Mouse (Mus musculus) frontal cortex, postnatal 14 days (tissue): Measurements from ENCODE around the gene Arih2.
"Not testable (repeated sequence)": the region's sequence is repeated elsewhere in the genome, so short reads cannot be mapped to it uniquely, and the experiment has no call there.

ENCODE experiments used
- DNase-seq, 2 experiments: peaks; one replicate each; pipeline ENCODE4 v3.0.0; 2022; ENCODE audit warnings: low spot score in 2 of 2

Arih2 gene

GRCm38 (mm10) chr9:108649561-108650440, 615 bp upstream of the Arih2 start:
- no peak for DNase-seq

DNA sequence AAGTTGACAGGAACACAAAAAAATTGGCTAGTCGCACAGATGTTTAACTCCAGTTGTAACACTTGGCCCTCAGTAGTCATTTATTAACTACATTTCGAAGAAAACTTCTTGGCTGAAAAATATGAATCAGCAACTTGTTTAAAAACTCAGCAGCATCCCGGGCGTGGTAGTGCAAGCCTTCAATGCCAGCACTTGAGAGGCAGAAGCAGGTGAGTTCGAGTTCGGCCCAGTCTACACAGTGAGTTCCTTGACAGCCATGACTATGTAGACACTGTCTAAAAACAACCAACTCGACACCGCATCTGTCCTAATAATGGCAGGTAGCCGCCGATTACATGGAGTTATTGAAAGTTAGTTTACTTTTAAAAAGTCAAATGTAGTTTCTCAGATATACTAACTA, 1.0 kb downstream of the Arih2 start:
- no peak for DNase-seq

- no peak for DNase-seq
Observed at GRCm38 (mm10) chr9:108639825-108640224, 9.4 kb downstream of the Arih2 start.

DNA sequence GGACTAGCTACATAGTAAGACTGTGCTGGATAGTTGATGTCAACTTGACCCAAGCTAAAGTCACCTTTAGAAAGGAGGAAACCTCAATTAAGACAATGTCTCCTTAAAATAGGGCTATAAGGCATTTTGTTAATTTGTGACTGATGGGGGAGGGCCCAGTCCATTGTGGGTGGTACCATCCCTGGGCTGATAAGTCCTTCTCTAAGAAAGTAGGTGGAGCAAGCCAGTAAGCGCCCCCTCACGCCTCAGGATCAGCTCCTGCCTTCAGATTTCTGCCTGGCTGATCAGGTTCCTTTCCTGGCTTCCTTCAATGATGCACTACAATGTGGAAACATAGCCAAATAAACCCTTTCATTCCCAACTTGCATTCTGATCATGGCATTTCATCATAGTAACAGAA, 13.8 kb downstream of the Arih2 start:
- no peak for DNase-seq

DNA sequence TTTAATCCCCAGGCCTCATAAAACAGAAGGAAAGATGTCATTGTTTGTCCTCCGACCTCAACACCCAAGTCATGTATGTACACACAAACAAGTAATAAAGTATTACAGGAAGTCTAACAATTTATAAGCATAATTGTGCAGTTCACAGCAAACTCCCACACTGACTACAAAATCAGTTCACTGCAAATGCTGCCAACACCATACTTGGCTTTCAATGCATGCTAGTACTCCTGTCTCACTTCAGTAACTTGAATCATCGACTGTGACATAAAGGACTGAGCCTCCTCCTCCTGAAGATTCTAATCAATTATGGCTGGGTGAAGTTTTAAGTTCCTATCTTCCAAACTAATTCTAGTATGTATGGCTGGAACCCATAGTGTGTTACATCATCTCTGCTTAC, 15.3 kb downstream of the Arih2 start:
- DNase-seq, result no peak

DNA sequence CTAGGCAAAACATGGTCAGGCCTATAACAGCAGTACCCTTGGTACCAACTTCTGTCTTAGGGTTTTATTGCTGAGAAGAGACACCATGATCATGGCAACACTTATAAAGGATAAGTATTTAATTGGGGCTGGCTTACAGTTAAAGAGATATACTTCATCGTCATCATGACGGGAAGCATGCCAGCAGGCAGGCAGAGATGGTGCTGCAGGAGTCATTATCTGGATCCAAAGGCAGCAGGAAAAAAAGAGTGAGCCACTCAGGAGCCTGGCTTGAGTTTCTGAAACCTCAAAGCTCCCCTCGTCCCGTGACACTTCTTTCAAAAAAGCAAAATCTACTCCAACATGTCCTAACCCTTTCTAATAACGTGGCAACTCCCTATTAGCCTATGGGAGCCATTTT, 16.8 kb downstream of the Arih2 start:
- DNase-seq, result no peak

DNA sequence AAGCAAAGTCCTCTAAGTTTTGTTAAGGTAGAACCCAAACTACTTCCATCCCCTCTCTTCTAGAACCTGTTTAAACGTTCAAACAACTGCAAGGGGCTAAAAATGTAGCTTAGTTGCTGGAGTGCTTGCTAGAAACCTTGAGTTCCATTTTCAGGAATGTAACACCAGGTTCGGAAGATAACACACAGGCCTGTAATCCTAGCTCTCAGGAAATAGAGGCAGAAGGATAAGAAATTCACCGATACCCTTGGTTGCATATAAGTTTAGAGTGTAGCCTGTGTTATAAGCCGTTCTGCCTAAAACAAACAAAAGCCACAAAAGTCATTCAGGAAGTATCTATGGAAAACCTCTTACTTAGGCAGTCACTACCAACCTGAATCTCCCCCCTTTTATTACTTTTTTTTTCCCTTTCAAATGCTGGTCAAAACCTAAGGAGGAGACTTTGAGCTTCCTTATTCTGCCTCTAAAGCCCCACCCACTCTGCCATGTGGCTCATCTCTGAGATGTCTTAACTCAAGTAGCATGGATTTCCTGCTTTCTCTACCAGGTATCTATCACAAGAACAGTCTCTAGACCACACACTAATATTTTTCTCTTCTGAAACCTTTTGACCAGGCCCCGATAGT, 17.4 kb downstream of the Arih2 start:
- no peak for DNase-seq

DNA sequence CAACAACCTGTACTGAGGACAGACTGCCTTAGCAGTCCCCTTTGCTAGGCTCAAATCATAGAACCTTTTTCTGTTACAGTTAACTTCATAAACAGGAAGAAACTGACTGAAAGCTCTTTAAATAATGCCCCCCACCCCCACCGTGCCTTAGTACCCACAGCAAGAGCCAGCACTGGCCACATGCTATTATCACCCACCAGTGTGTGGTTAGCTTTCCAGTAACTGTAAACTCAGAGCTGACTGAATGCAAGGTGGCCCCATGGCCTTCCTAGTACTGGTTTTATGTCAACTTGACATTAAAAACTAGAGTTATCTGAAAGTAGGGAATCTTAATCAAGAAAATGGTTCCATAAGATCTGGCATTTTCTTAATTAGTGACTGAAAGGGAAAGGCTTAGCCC, 18.5 kb downstream of the Arih2 start:
- DNase-seq, result no peak

DNA sequence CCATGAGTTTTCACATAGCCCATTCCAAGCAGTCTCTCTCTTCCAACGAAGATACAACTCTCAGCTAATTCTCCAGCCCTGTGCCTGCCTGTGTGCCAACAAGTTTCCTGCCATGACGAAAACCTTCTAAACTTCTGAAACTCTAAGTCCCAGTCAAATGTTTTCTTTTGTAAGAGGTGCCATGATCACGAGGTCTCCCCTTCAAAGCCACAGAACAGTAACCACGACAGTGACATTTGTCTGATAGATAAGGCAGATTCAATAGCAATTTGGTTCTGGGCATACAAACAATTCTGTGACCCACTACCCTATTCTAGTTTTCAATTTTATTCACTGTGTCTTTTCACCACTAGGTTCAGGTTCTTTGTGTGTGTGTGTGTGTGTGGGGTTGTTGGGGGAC, 21.0 kb downstream of the Arih2 start:
- no peak for DNase-seq

- no peak for DNase-seq
Observed at GRCm38 (mm10) chr9:108626498-108626897, 22.7 kb downstream of the Arih2 start.

DNA sequence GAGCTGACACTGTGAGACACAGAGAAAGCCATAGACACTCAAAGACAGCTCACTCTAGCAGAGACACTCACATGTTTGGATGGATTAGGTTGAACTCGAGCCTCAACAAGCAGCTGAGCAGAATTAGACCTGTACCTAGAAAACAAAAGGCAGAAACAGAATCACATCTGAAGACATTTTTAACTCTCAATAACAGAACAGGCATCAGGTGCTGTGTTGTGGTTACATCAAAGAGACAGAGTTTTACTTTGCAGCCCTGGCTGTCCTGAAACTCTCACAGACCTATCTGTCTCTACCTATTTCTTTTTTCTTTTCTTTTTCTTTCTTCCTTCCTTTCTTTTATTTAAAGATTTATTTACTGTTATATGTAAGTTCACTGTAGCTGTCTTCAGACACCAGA, 31.9 kb downstream of the Arih2 start:
- DNase-seq, result no peak

DNA sequence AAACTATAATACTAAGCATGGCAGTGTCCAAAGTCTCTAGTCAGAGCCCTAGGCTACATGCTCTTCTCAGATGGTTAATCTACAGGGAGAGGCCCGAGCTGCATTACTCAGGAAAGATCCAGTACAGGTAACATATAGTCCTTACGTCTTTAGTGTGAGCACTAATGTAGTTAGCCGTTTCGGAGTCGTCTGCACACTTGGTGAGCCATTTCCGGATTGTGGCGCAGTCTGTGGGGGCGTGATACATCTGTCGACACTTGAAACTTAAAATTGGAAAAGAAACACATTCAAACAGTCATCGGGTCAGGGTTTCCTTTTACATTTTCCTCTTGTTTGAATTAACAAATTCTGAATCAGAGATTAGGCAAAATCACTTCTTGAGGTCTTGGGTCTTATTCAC, 37.7 kb downstream of the Arih2 start:
- no peak for DNase-seq

DNA sequence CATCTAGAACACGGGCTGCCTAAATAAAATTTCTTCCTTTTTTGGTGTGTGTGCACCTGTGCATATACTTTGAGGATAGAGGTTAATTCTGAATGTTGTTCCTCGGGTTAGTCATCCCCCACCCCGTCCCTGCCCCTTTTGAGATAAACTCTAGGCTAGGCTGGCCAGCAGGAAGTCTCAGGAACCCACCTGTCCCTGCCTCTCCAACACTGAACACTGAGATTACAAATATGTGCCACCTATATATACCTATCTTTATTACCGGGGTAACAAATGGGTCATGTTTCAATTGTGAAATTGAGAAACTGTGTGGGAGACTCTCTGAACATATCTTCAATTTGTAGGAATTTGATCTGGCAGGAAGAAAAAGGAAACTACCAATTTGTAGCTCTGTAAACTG, 40.3 kb downstream of the Arih2 start:
- no peak for DNase-seq

DNA sequence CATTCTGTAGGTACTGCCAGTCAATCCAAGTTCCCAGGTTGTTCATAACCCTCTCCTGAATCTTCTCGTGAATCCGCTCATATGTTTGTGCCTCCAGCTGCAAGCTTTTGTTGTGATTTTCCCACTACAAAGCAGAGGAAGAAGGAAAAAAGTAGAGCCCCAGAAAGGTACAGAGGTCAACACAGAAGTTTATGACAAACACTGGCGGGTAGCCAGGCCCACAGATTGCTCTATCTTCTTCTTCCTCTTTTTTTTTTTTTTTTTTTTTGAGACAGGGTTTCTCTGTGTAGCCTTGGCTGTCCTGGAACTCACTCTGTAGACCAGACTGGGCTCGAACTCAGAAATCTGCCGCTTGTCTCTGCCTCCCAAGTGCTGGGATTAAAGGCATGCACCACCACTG, 41.3 kb downstream of the Arih2 start:
- not testable (repeated sequence) for DNase-seq

GRCm38 (mm10) chr9:108601986-108602385, 47.2 kb downstream of the Arih2 start:
- DNase-seq, result no peak

DNA sequence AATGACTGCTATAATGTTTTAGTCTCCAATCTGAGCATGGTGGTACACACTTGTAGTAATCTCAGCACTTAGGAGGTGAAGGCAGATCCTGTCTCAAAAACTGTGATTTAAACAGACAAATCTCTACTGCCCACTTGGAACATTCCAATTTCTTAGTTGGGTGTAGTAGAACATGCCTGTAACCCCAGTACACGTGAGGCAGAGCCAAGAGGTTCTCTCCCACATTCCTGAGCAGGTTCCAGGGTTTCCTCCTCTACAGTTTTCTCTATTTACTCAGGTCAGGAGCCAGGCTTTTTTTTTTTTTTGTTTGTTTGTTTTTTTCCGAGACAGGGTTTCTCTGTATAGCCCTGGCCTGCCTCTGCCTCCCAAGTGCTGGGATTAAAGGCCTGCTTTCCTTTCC, 49.2 kb downstream of the Arih2 start:
- DNase-seq, result no peak

DNA sequence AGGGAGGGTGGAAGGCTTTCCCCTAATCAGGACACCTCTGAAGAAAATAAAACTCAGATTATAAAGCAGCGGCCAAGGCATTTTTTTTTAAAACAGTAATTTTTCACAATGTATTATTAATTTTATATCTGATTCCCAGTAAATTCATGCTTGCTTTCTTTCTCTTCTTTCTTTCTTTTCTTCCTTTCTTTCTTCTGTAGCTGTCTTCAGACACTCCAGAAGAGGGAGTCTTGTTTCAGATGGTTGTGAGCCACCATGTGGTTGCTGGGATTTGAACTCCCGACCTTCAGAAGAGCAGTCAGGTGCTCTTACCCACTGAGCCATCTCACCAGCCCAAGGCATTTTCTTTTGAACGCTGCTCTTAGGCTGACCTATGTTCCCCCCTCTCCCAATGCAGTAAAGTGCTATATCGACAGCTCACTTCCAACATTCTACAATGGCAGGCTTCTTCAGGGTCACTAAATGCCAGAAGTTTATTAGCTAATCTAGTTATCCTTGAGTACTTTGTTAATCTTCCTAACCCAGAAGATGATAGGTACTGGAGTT, 50.1 kb downstream of the Arih2 start:
- DNase-seq, result no peak

GRCm38 (mm10) chr9:108596998-108597764, 52.0 kb downstream of the Arih2 start, which contains the start of gene P4htm:
TSS of gene P4htm (minus strand) at chr9:108597667.
- peak in 1 of 2 experiments; percentile 68 for DNase-seq

DNA sequence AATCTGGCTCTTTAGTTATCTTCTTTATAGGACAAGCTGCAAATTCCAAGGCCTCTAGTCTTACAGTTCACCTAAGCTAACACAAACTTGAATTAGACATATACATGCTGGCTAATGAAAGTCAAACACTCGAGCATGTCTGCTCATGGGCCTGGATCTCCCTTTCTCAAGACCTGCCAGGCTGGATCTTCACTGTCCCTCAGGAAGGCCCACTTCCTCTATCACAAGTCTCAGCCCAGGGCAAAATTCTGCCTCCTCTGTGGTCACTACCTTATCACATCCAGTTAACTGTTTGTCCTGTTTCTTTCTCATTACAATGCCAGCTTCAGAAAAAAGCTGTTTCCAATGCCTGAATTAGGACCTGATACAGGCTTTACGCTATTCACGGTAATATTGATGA, 54.8 kb downstream of the Arih2 start:
- no peak for DNase-seq

- DNase-seq, result no peak
Observed at GRCm38 (mm10) chr9:108591462-108591861, 57.7 kb downstream of the Arih2 start.

DNA sequence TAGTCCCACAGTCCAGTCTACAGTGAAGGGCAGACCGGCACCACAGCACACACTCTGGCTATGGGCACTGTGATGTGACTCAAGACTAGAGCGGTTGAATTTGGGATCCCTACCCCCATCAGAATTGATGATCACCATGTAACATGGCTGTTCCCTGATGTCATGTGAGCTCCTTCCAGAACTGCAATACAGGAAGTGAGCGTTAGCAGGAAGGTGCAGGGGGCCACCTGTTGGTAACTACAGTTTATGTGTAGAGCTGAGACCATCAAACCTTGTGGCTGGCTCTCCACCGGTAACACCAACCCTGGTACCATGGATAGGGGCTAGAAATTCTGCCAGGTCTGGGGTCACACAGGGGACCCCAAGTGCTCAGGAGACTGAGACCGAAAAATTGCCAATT, 60.0 kb downstream of the Arih2 start:
- DNase-seq, result no peak

GRCm38 (mm10) chr9:108587571-108588180, 61.5 kb downstream of the Arih2 start:
- DNase-seq, result peak; percentile 72 to 88
